Mouse (Mus musculus) CH12.LX (cell line): ENCODE measurements around the gene Khdc1a. TPM values are rescaled to one million over a fixed set of nuclear protein-coding genes. Genes with fewer than 3 reads are reported as not detected.

ENCODE experiments used
- DNase-seq: peaks from one replicate; pipeline ENCODE4 v3.0.0-alpha.2; 2013; ENCODE audit errors: extremely low read depth
- H3K27ac ChIP-seq: 2 replicates; pipeline ENCODE4 v1.5.1; 2012; ENCODE audit warnings: low read depth, mild to moderate bottlenecking, control low read depth, moderate library complexity; ENCODE audit not compliant: insufficient read depth
- H3K27me3 ChIP-seq: replicated peaks from 2 replicates; pipeline ENCODE3; 2012; ENCODE audit warnings: inconsistent platforms
- H3K36me3 ChIP-seq, 2 experiments: replicated peaks in 1 of 2; 2 replicates each; pipeline versions ENCODE3 to v1.6.1; 2012; ENCODE audit warnings: inconsistent platforms in 1 of 2, low read length in 1 of 2, mild to moderate bottlenecking in 1 of 2, mixed read lengths in 1 of 2, moderate library complexity in 1 of 2; ENCODE audit not compliant: control insufficient read depth in 1 of 2, insufficient read depth in 1 of 2
- H3K4me1 ChIP-seq, 2 experiments: 2 replicates each; pipeline ENCODE4 v1.6.1; 2012; ENCODE audit warnings: inconsistent platforms in 1 of 2, moderate library complexity in 1 of 2; ENCODE audit not compliant: insufficient read depth in 2 of 2, control insufficient read depth in 1 of 2
- H3K4me2 ChIP-seq: 2 replicates; pipeline ENCODE4 v1.6.1; 2012; ENCODE audit warnings: low read depth, mild to moderate bottlenecking, control low read depth; ENCODE audit not compliant: poor library complexity, insufficient read depth, severe bottlenecking
- H3K4me3 ChIP-seq, 3 experiments: fragments of 150-350 bp in 1 of 3; sonication (generic) in 1 of 3; replicated peaks in 1 of 3; 2 replicates each; pipeline versions ENCODE3 to v1.5.1; 2011 to 2012; ENCODE audit warnings: low read depth in 2 of 3, low read length in 2 of 3, mild to moderate bottlenecking in 2 of 3, moderate library complexity in 2 of 3, control low read depth in 1 of 3, improper control_type of control experiment in 1 of 3, inconsistent platforms in 1 of 3, mixed read lengths in 1 of 3; ENCODE audit not compliant: poor library complexity in 1 of 3
- H3K79me2 ChIP-seq: replicated peaks from 2 replicates; pipeline ENCODE4 v1.6.1; 2012; ENCODE audit warnings: mild to moderate bottlenecking, moderate library complexity; ENCODE audit not compliant: control insufficient read depth, poor library complexity, insufficient read depth, severe bottlenecking; ENCODE audit errors: extremely low read depth
- H3K9ac ChIP-seq: 2 replicates; pipeline ENCODE4 v1.6.1; 2012; ENCODE audit warnings: low read depth, mild to moderate bottlenecking, control low read depth, moderate library complexity; ENCODE audit not compliant: insufficient read depth
- H3K9me3 ChIP-seq: replicated peaks from 2 replicates; pipeline ENCODE3; 2012; ENCODE audit warnings: low read length, inconsistent platforms, mixed read lengths
- CHD1 ChIP-seq: IDR thresholded peaks from 2 replicates; pipeline ENCODE4 v1.6.1; 2012; ENCODE audit warnings: low read depth, low read length, improper control_type of control experiment, inconsistent platforms
- ELF1 ChIP-seq: IDR thresholded peaks from 2 replicates; pipeline ENCODE4 v1.6.1; 2014; ENCODE audit warnings: low read depth, mild to moderate bottlenecking, inconsistent platforms, low read length, improper control_type of control experiment
- EP300 ChIP-seq: IDR thresholded peaks from 2 replicates; pipeline ENCODE4 v1.6.1; 2011; ENCODE audit warnings: low read length, improper control_type of control experiment
- HCFC1 ChIP-seq: IDR thresholded peaks from 2 replicates; pipeline ENCODE4 v1.6.1; 2012; ENCODE audit warnings: low read depth, mild to moderate bottlenecking, inconsistent platforms, low read length, improper control_type of control experiment
- JUND ChIP-seq: conservative IDR thresholded peaks from 2 replicates; pipeline ENCODE4 v1.6.1; 2011; ENCODE audit warnings: low read depth, low read length, improper control_type of control experiment
- MXI1 ChIP-seq: IDR thresholded peaks from 2 replicates; pipeline ENCODE4 v1.6.1; 2011; ENCODE audit warnings: mild to moderate bottlenecking, low read depth, low read length, improper control_type of control experiment
- NELFE ChIP-seq: IDR thresholded peaks from 2 replicates; pipeline ENCODE4 v1.6.1; 2011; ENCODE audit warnings: low read depth, low read length, improper control_type of control experiment
- RAD21 ChIP-seq: IDR thresholded peaks from 2 replicates; pipeline ENCODE4 v1.6.1; 2011; ENCODE audit warnings: low read depth, mild to moderate bottlenecking, low read length, improper control_type of control experiment, moderate library complexity
- TBP ChIP-seq: conservative IDR thresholded peaks from 2 replicates; pipeline ENCODE4 v1.6.1; 2011; ENCODE audit warnings: low read depth, low read length, improper control_type of control experiment
- TCF12 ChIP-seq: IDR thresholded peaks from 2 replicates; pipeline ENCODE4 v1.6.1; 2014; ENCODE audit warnings: low read depth, mild to moderate bottlenecking, inconsistent platforms, low read length, improper control_type of control experiment
- UBTF ChIP-seq: IDR thresholded peaks from 2 replicates; pipeline ENCODE4 v1.6.1; 2012; ENCODE audit warnings: low read depth, mild to moderate bottlenecking, inconsistent platforms, low read length, improper control_type of control experiment, moderate library complexity
- USF2 ChIP-seq: conservative IDR thresholded peaks from 2 replicates; pipeline ENCODE4 v1.6.1; 2011; ENCODE audit warnings: low read depth, low read length, improper control_type of control experiment
- ZC3H11A ChIP-seq: IDR thresholded peaks from 2 replicates; pipeline ENCODE4 v1.6.1; 2012; ENCODE audit warnings: low read depth, mild to moderate bottlenecking, inconsistent platforms, low read length, improper control_type of control experiment
- ZKSCAN1 ChIP-seq: IDR thresholded peaks from 2 replicates; pipeline ENCODE4 v1.6.1; 2012; ENCODE audit warnings: low read depth, inconsistent platforms, low read length, improper control_type of control experiment, borderline replicate concordance
- ZMIZ1 ChIP-seq: IDR thresholded peaks from 2 replicates; pipeline ENCODE4 v1.6.1; 2012; ENCODE audit warnings: low read depth, mild to moderate bottlenecking, inconsistent platforms, low read length, improper control_type of control experiment
- dilution Hi-C: fragments of 300-500 bp; cut with MboI; formaldehyde crosslinking; loops from 2 replicates; pipeline ENCODE4 v1.14.3; 2020; ENCODE audit warnings: low sequenced_read_pairs; ENCODE audit not compliant: extremely low pct_unique_long_range_greater_than_20kb, extremely low pct_ligation_motif_present
- in situ Hi-C: fragments of 300-500 bp; cut with MboI; formaldehyde crosslinking; loops from 3 replicates; pipeline ENCODE4 v1.14.3; 2019; ENCODE audit warnings: low sequenced_read_pairs, low pct_ligation_motif_present, low pct_unique_long_range_greater_than_20kb, mixed read lengths
- polyA plus RNA-seq: library from polyadenylated mRNA; unstranded; fragments of >175 nt; gene quantifications from 2 replicates; pipeline ENCODE4 v1.2.1, GENCODE M21; 2012; ENCODE audit warnings: low read depth; ENCODE audit not compliant: insufficient read length
- total RNA-seq, 2 experiments: library from RNA; depleted of rRNA; stranded (reverse); fragments of 300-350 nt in 1 of 2; fragments of >200 nt in 1 of 2; gene quantifications; 2 replicates each; pipeline ENCODE4 v1.2.3; 2012 to 2014

The Khdc1a gene
- total and polyA plus RNA-seq, 3 experiments, result not detected

GRCm38 (mm10) chr1:21321656-21322055 lies 27.8 kb upstream of the Khdc1a start:
- Histone ChIP-seq H3K79me2 (no peaks in the 10 kb centered on the region), H3K4me1 (peaks cover 0 to 7% of the 10 kb centered on the region in 2 experiments; a peak in 2 of 4 replicates), H3K27ac (no peak overlapping the region), H3K36me3 (no peaks in the 10 kb centered on the region), H3K4me2 (no peak overlapping the region), H3K9ac (no peak overlapping the region), H3K9me3 (peaks cover 3% of the 10 kb centered on the region), H3K4me3 (no peak overlapping the region), H3K27me3 (no peaks in the 10 kb centered on the region)
- DNase-seq, result no peak
- dilution Hi-C loops, result no loop called here
- TF ChIP-seq ZKSCAN1 (no peak), UBTF (no peak), USF2 (no peak), JUND (no peak), EP300 (no peak), NELFE (no peak), TBP (no peak), RAD21 (no peak), MXI1 (no peak)
- in situ Hi-C loops, result no loop called here

DNA sequence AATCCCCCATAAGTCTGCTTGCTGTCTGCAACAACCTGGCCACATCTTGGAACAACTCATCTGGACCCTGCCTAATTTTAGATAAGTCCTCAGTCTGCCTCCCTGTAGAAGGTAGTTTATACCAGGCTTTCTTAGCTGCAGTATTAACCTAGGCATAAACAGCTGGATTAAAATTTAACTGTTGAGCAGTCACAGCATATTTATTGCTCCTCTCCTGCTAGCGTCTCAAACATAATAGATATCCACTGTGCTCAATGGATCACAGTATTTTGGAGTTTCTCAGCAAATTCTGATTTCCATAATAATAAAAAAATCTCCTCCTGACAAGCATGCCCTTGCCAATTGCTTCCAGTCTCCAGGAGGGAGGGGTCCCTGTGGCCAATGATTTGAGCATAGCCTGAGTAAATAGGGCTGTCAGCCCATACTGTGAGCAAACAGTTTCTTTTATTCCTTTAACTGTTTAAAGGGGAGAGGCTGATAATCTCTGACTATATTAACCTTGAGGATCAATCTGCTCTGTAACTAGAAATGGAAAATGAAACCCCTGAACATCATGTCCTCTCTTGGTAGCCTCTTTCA lies 25.4 kb upstream of the Khdc1a start:
- DNase-seq, result no peak
- H3K4me2 ChIP-seq, result no peak overlapping the region
- no peaks in the 10 kb centered on the region for H3K36me3 ChIP-seq
- TF ChIP-seq ZMIZ1 (no peak), CHD1 (no peak), USF2 (no peak), NELFE (no peak), TCF12 (no peak), HCFC1 (no peak), ZKSCAN1 (no peak), ELF1 (no peak), ZC3H11A (no peak)
- in situ Hi-C loops, result no loop called here
- H3K4me3 ChIP-seq, result no peak overlapping the region
- peaks cover 4% of the 10 kb centered on the region for H3K9me3 ChIP-seq
- dilution Hi-C loops, result no loop called here
- H3K27me3 ChIP-seq, result no peaks in the 10 kb centered on the region
- H3K9ac ChIP-seq, result no peak overlapping the region
- H3K27ac ChIP-seq, result no peak overlapping the region
- peaks cover 0 to 7% of the 10 kb centered on the region in 2 experiments; a peak in 2 of 4 replicates for H3K4me1 ChIP-seq
- no peaks in the 10 kb centered on the region for H3K79me2 ChIP-seq
